Mouse (Mus musculus): ENCODE measurements at regions not wholly inside any gene's neighbourhood (a gene's known extent, or its start where the extent isn't known, plus 50 kb on each side); places are given as distances from the start of the nearest gene placed in this dataset.

DNA sequence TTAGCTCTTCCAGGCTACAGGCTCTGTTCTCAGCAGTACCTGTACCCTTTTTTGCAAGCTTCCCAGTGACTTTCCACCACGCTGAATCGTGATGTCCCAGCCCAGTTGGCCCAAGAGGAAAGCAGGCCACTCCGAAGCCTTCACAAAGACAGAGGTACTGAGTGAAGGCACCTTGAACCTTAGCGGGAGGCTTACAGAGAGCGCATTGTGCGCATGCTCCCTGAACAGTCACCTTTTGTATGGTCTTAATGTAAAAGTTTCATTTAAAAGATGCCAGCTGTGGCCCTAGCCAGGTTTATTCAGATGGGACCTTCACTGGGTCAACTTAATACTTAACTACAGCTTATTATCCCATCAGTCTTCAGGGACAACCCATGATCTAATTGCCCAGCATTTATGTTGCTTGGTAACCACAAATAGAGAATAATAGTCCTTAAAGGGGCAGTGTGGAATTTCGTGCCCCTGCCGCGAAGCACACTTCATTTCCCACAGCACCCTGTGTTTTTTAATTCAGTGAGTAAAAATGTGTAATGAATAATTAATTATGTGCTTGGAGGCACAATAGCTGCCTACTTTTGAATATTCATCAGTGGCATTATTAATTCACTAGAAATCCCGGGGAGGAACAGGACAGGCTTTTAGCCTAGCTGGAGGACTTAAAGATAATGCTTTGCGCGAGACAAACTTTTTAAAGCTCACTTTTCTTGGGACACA is 111.3 kb upstream of the Vrk1 start:
- Histone ChIP-seq H3K4me2 (ENCODE audit: low read depth, severe bottlenecking) (no peak overlapping the region), H3K9ac (ENCODE audit: low read length) (no peak overlapping the region), H3K27ac (replicated peaks; ENCODE audit: low read depth, low read length) (no peak overlapping the region), H3K4me3 (ENCODE audit: low read depth, low read length) (no peak overlapping the region), H3K4me1 (ENCODE audit: control insufficient read depth, insufficient read depth, low read length) (no peaks in the 10 kb centered on the region), H3K9me3 (ENCODE audit: control insufficient read depth, low read length) (no peaks in the 10 kb centered on the region; the same call in 1 of the 2 replicates), H3K36me3 (ENCODE audit: control insufficient read depth, insufficient read depth, low read length) (no peaks in the 10 kb centered on the region; the same call in 1 of the 2 replicates), H3K27me3 (ENCODE audit: control insufficient read depth, insufficient read depth, low read length) (no peaks in the 10 kb centered on the region)
- 93% methylated on average over 12 of the region's 12 CpGs for WGBS
- no peak for ATAC-seq (ENCODE audit: insufficient number of reproducible peaks, low FRiP score, low TSS enrichment, low read depth)
- DNase-seq (ENCODE audit: low spot score): no peak

DNA sequence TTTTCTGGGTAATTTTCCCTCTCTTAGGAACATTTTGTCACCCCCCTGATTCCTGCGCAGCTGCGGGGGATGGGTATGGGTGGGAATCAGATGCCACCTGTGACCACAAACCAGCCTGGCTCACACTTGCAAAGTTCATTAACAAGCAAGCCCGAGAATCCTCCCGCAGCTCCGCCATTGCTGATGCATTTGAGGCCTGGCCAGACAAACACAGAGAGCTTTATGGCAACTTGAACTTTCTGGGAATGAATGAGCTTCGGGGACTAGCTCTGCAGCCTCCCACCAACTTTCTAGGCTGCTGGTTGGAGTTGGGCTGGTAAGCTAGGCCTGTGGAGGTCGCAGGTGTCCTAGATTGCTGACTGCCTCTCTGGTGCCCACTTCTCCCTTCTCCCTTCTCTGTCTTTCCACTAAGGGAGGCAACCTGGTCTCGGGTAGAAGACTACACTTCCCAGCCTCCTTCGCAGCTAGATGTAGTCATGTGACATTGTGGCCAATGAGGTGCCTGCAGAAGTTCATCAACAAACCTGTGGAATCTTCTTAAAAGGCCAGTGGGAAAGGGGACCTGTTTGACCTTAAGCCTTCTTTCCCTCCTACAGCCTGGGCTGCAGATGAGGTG is 110.6 kb upstream of the Vrk1 start:
- Histone ChIP-seq H3K36me3 (ENCODE audit: control insufficient read depth, insufficient read depth, low read length) (no peaks in the 10 kb centered on the region; the same call in 1 of the 2 replicates), H3K9me3 (ENCODE audit: control insufficient read depth, low read length) (no peaks in the 10 kb centered on the region; the same call in 1 of the 2 replicates), H3K27me3 (ENCODE audit: control insufficient read depth, insufficient read depth, low read length) (no peaks in the 10 kb centered on the region), H3K9ac (ENCODE audit: low read length) (no peak overlapping the region), H3K4me2 (ENCODE audit: low read depth, severe bottlenecking) (no peak overlapping the region), H3K4me3 (ENCODE audit: low read depth, low read length) (no peak overlapping the region), H3K4me1 (ENCODE audit: control insufficient read depth, insufficient read depth, low read length) (no peaks in the 10 kb centered on the region; the same call in 1 of the 2 replicates), H3K27ac (replicated peaks; ENCODE audit: low read depth, low read length) (no peak overlapping the region)
- 68% methylated on average over 9 of the region's 9 CpGs for WGBS
- DNase-seq (ENCODE audit: low spot score): no peak
- ATAC-seq (ENCODE audit: insufficient number of reproducible peaks, low FRiP score, low TSS enrichment, low read depth): no peak

DNA sequence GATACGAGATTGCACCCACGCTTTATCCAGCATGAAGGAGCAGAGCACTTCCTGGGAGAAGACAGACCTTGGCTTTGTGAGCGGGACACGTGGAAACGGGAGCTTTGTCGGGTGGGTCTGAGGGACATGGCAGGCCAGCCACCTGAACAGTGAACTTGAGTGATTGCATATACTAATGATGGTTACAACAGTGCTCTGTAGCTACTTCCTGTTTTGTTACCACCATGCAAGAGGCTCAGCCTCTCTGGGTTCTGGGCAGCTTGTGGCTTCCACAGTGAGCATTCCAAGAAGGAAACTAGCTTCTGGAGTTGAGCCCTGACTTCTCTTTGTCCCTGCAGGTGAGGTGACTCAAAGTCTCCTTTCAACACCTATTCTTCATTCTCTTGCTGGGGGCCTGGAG is 109.5 kb upstream of the Vrk1 start:
- Histone ChIP-seq H3K36me3 (ENCODE audit: control insufficient read depth, insufficient read depth, low read length) (no peaks in the 10 kb centered on the region; the same call in 1 of the 2 replicates), H3K27ac (replicated peaks; ENCODE audit: low read depth, low read length) (no peak overlapping the region), H3K27me3 (ENCODE audit: control insufficient read depth, insufficient read depth, low read length) (no peaks in the 10 kb centered on the region), H3K9ac (ENCODE audit: low read length) (no peak overlapping the region), H3K9me3 (ENCODE audit: control insufficient read depth, low read length) (no peaks in the 10 kb centered on the region; the same call in 1 of the 2 replicates), H3K4me1 (ENCODE audit: control insufficient read depth, insufficient read depth, low read length) (peaks cover 8% of the 10 kb centered on the region), H3K4me3 (ENCODE audit: low read depth, low read length) (no peak overlapping the region), H3K4me2 (ENCODE audit: low read depth, severe bottlenecking) (no peak overlapping the region)
- ATAC-seq (ENCODE audit: insufficient number of reproducible peaks, low FRiP score, low TSS enrichment, low read depth) (no peak), DNase-seq (ENCODE audit: low spot score) (no peak)
- WGBS: 89% methylated on average over 6 of the region's 6 CpGs

DNA sequence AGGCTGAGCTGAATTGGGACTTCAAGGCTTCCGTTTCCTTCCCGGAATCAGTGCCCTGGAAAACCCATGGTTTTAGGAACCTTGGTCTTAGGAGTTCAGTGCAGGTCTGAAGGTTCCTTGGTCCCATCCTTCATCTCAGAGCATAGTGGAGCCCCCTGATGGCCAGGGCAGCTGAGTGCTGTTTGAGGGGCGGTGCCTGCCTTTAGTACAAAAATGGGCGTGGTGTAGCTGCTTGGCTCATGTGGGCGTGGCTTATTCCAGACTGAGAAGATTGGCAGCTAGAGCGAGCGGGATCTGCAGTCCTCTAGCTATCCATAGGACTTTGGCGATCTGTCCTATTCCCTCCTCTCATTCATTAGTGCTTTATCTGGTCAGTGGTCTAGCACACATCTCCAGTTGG is 107.0 kb upstream of the Vrk1 start:
- ATAC-seq (ENCODE audit: insufficient number of reproducible peaks, low FRiP score, low TSS enrichment, low read depth): no peak
- no peak for DNase-seq (ENCODE audit: low spot score)
- Histone ChIP-seq H3K9me3 (ENCODE audit: control insufficient read depth, low read length) (no peaks in the 10 kb centered on the region; the same call in 1 of the 2 replicates), H3K4me1 (ENCODE audit: control insufficient read depth, insufficient read depth, low read length) (peaks cover 9% of the 10 kb centered on the region), H3K27ac (replicated peaks; ENCODE audit: low read depth, low read length) (no peak overlapping the region), H3K27me3 (ENCODE audit: control insufficient read depth, insufficient read depth, low read length) (no peaks in the 10 kb centered on the region), H3K9ac (ENCODE audit: low read length) (no peak overlapping the region), H3K4me3 (ENCODE audit: low read depth, low read length) (no peak overlapping the region), H3K36me3 (ENCODE audit: control insufficient read depth, insufficient read depth, low read length) (no peaks in the 10 kb centered on the region), H3K4me2 (ENCODE audit: low read depth, severe bottlenecking) (no peak overlapping the region)
- 48% methylated on average over 8 of the region's 8 CpGs for WGBS

DNA sequence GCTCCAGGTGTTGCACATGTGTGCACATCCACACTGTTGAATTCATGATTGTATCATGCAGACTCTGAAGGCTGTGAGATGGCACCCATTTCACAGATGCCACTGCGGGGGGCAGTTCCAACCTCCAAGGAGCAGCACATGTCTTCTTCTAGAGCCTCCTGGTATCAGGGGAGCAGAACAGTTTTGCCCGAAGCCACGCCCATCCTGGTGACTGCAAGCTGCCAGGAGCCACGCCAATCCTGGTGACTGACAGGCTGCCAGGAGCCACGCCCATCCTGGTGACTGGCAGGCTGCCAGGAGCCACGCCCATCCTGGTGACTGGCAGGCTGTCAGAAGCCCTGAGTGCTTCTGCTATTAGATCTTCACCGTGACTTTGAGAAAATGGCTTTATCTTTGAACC is 103.4 kb upstream of the Vrk1 start:
- Histone ChIP-seq H3K4me3 (ENCODE audit: low read depth, low read length) (no peak overlapping the region), H3K36me3 (ENCODE audit: control insufficient read depth, insufficient read depth, low read length) (no peaks in the 10 kb centered on the region), H3K4me1 (ENCODE audit: control insufficient read depth, insufficient read depth, low read length) (peaks cover 9% of the 10 kb centered on the region), H3K27me3 (ENCODE audit: control insufficient read depth, insufficient read depth, low read length) (no peaks in the 10 kb centered on the region), H3K9ac (ENCODE audit: low read length) (no peak overlapping the region), H3K9me3 (ENCODE audit: control insufficient read depth, low read length) (no peaks in the 10 kb centered on the region), H3K4me2 (ENCODE audit: low read depth, severe bottlenecking) (no peak overlapping the region), H3K27ac (replicated peaks; ENCODE audit: low read depth, low read length) (no peak overlapping the region)
- WGBS: 23% methylated on average over 7 of the region's 7 CpGs
- DNase-seq (ENCODE audit: low spot score) (peak; percentile 47), ATAC-seq (ENCODE audit: insufficient number of reproducible peaks, low FRiP score, low TSS enrichment, low read depth) (no peak)

DNA sequence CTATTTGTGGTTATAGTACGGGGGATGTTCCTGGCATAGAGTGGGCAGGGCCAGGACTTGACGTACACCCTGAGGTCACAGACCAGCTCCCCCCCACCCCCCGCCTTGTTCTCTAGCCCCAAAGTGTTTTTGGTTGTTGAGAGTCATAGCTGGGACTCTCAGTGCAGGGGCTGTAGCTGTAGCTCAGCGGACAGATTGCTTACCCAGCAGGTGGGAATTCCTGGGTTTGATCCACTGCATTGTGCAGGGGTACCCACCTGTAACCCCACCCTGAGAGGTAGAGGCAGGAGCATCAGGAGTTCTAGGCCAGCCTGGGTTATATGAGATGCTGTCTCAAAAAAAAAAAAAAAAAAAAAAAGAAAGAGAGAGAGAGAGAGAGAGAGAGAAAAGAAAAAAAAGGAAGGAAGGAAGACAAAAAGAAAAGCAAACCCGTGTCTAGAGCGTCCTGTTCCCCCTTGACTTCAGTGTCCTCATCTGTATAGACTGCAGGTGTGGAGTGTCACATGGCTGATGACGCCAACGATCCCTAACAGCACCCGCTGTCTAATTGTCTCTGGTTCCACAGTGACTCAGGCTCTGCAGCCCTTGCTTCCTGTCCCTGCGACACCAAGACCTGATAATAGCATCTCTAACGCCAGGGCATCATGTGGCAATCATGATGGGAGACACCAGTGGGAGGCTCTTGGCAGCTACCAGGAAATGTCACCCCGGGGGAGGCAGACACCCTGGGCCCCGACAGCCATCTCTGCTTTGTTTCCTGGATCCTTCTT is 102.0 kb upstream of the Vrk1 start:
- H3K4me1 ChIP-seq (ENCODE audit: control insufficient read depth, insufficient read depth, low read length): peaks cover 11% of the 10 kb centered on the region
- no peak overlapping the region for H3K27ac ChIP-seq (replicated peaks; ENCODE audit: low read depth, low read length)
- no peak overlapping the region for H3K4me3 ChIP-seq (ENCODE audit: low read depth, low read length)
- H3K4me2 ChIP-seq (ENCODE audit: low read depth, severe bottlenecking): no peak overlapping the region
- no peaks in the 10 kb centered on the region for H3K27me3 ChIP-seq (ENCODE audit: control insufficient read depth, insufficient read depth, low read length)
- H3K36me3 ChIP-seq (ENCODE audit: control insufficient read depth, insufficient read depth, low read length): no peaks in the 10 kb centered on the region
- no peaks in the 10 kb centered on the region for H3K9me3 ChIP-seq (ENCODE audit: control insufficient read depth, low read length)
- WGBS: 66% methylated on average over 13 of the region's 13 CpGs
- no peak for DNase-seq (ENCODE audit: low spot score)
- no peak for ATAC-seq (ENCODE audit: insufficient number of reproducible peaks, low FRiP score, low TSS enrichment, low read depth)
- no peak overlapping the region for H3K9ac ChIP-seq (ENCODE audit: low read length)

DNA sequence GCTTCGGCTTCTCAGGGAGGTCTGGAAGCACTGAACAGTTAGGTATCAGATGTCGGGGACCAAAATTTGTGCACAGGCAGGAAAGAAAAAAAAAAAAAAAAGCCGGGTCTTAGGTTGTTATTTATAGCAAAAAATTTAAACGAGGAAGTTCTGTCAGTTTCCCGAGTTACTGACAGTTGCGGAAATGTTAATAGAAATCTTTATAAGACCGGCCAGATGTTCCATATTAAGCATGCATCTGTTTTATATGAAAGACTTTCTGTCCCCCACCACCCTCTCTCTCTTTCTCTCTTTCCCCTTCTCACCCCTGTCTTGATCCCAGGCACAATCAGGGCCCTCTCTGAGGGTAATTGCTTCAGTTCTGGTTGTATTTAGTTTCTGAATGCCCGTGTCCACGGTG is 98.5 kb upstream of the Vrk1 start:
- DNase-seq (ENCODE audit: low spot score) (no peak), ATAC-seq (ENCODE audit: insufficient number of reproducible peaks, low FRiP score, low TSS enrichment, low read depth) (0 out of 2 replicates have a peak, but pooled peaks have one; percentile 26)
- Histone ChIP-seq H3K9ac (ENCODE audit: low read length) (no peak overlapping the region), H3K9me3 (ENCODE audit: control insufficient read depth, low read length) (no peaks in the 10 kb centered on the region), H3K4me2 (ENCODE audit: low read depth, severe bottlenecking) (no peak overlapping the region), H3K27ac (replicated peaks; ENCODE audit: low read depth, low read length) (no peak overlapping the region), H3K36me3 (ENCODE audit: control insufficient read depth, insufficient read depth, low read length) (no peaks in the 10 kb centered on the region), H3K27me3 (ENCODE audit: control insufficient read depth, insufficient read depth, low read length) (no peaks in the 10 kb centered on the region), H3K4me1 (ENCODE audit: control insufficient read depth, insufficient read depth, low read length) (0 out of 2 replicates have a peak, but pooled peaks cover 2% of the 10 kb centered on the region), H3K4me3 (ENCODE audit: low read depth, low read length) (no peak overlapping the region)
- WGBS: 36% methylated on average over 9 of the region's 9 CpGs

DNA sequence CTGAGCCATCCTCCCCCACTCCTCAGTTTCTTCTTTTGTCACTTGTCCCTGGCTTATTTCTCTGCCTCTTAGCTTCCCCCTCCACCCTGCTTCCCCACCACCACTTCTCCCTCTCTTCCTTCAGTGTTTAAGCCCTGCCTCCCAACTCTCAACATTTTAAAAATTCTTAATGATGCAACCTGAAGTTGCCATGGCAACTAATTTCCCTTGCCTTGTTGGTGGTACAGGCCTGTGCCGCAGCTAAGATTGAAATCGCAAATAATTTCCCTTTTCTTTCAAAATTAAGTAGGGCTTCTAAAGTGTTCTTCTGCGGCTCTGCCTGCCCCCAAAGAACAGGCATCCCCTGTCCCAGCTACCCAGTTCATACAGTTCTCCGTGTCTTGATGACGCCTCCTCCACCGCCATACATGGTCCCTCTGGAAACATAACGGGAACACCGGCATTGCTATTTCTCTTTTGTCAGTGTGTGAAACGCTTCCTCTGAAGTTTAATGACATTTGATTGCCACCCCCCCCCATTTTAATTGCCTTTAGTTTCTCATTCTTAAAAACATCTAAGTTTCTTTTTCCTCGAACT is 92.6 kb upstream of the Vrk1 start:
- H3K36me3 ChIP-seq (ENCODE audit: control insufficient read depth, insufficient read depth, low read length): no peaks in the 10 kb centered on the region
- no peak overlapping the region for H3K9ac ChIP-seq (ENCODE audit: low read length)
- no peaks in the 10 kb centered on the region for H3K27me3 ChIP-seq (ENCODE audit: control insufficient read depth, insufficient read depth, low read length)
- H3K9me3 ChIP-seq (ENCODE audit: control insufficient read depth, low read length): no peaks in the 10 kb centered on the region
- no peak overlapping the region for H3K4me3 ChIP-seq (ENCODE audit: low read depth, low read length)
- H3K4me1 ChIP-seq (ENCODE audit: control insufficient read depth, insufficient read depth, low read length): no peaks in the 10 kb centered on the region
- no peak for ATAC-seq (ENCODE audit: insufficient number of reproducible peaks, low FRiP score, low TSS enrichment, low read depth)
- no peak overlapping the region for H3K4me2 ChIP-seq (ENCODE audit: low read depth, severe bottlenecking)
- no peak for DNase-seq (ENCODE audit: low spot score)
- WGBS: 84% methylated on average over 10 of the region's 10 CpGs
- H3K27ac ChIP-seq (replicated peaks; ENCODE audit: low read depth, low read length): no peak overlapping the region
